Mouse (Mus musculus): ENCODE measurements around the gene Ccr7.

GRCm38 (mm10) chr11:99187348-99187747 is 32.5 kb upstream of the Ccr7 start:
- TF ChIP-seq POLR2A (IDR thresholded peaks at IDR 0.05; ENCODE audit: borderline replicate concordance, extremely low read depth, low read depth, low read length) (no peak), CTCF (IDR thresholded peaks at IDR 0.05; ENCODE audit: insufficient read depth, low read length) (no peak)

Data from lung, adult 2 months (tissue).